Mouse (Mus musculus) cerebellum, adult 2 months (tissue): ENCODE data around the gene Serpina3b. TPM values are rescaled to one million over a fixed set of nuclear protein-coding genes. Genes with fewer than 3 reads are reported as not detected.

ENCODE experiments used
- DNase-seq, 2 experiments: peaks; one replicate each; pipeline ENCODE4 v3.0.0; 2021
- H3K27ac ChIP-seq: fragments of 200-500 bp; 2 replicates; pipeline ENCODE4 v1.5.1; 2012; ENCODE audit warnings: low read length, control low read depth, inconsistent platforms; ENCODE audit not compliant: insufficient read depth
- H3K27me3 ChIP-seq: fragments of 200-500 bp; 2 replicates; pipeline ENCODE4 v1.6.1; 2012; ENCODE audit warnings: inconsistent platforms, mild to moderate bottlenecking, low read length, moderate library complexity; ENCODE audit not compliant: control insufficient read depth, insufficient read depth
- H3K4me1 ChIP-seq: fragments of 200-500 bp; 2 replicates; pipeline ENCODE4 v1.6.1; 2011; ENCODE audit warnings: low read length; ENCODE audit not compliant: control insufficient read depth, insufficient read depth
- H3K4me3 ChIP-seq: fragments of 200-500 bp; replicated peaks from 2 replicates; pipeline ENCODE3; 2011; ENCODE audit warnings: mild to moderate bottlenecking, low read depth, low read length, control low read depth; ENCODE audit not compliant: insufficient read depth
- CTCF ChIP-seq: fragments of 200-500 bp; IDR thresholded peaks from 2 replicates; pipeline ENCODE4 v1.5.1; 2011; ENCODE audit warnings: low read depth, mild to moderate bottlenecking, control low read depth, low read length, moderate library complexity, borderline replicate concordance; ENCODE audit not compliant: insufficient read depth
- POLR2A ChIP-seq: fragments of 200-500 bp; IDR thresholded peaks from 2 replicates; pipeline ENCODE4 v1.6.1; 2011; ENCODE audit warnings: low read length, control low read depth, borderline replicate concordance; ENCODE audit not compliant: insufficient read depth
- WGBS: fragments of 180-500 bp; shearing (Covaris S2); methylation state at CpG from one replicate; pipeline ENCODE4 v1.1.7; 2018; 5-methylcytosine and 5-hydroxymethylcytosine counted together
- polyA plus RNA-seq: library from polyadenylated mRNA; depleted of rRNA; stranded (reverse); fragments of >200 nt; gene quantifications from 2 replicates; pipeline ENCODE4 v1.2.3, GENCODE M21; 2012; rRNA removed

Serpina3b gene
- polyA plus RNA-seq, 1 experiment: not detected

DNA sequence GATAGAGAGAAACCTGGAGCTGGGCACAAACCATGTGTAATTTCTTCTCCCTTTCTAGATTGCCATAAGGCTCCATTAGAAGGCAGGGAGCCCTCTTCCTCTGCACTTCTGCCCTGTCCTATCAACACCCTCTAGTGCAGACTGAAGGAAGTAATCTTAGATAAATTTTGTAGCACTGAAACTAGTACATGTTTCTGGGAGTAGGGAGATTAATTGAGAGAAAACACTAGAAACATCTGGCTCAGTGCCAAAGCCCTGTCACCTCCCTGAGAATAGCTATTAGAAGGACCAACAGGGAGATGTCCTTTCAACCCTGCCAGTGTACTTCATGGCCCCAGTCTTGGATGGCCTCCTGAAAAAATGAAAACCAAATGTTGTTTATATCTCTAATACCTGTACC, 50.8 kb downstream of the Serpina3b start:
- no peak overlapping the region for H3K27ac ChIP-seq
- no peak for TF ChIP-seq POLR2A
- TF ChIP-seq CTCF: no peak
- no peak for DNase-seq
- no peaks in the 10 kb centered on the region for H3K27me3 ChIP-seq
- H3K4me1 ChIP-seq: no peaks in the 10 kb centered on the region
- H3K4me3 ChIP-seq: no peak overlapping the region

DNA sequence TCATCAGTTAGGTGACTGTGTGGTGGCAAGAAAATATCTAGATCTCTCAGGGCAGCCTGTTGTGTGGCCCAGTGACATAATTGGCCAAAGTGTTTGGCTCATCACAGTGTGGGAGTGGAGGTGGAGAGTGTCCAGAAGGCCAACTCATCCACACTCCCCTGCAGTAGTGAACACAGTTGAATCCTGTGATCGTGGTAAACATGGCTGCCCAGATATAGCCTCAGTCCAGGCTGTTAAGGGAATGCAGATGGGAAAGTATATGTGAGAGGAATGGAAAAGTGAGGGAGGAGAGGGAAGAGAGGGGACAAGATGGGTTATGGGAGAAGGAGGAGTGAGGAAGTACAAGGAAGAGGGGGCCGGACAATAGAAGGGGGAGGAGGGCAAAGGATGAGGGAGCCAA, 51.2 kb downstream of the Serpina3b start:
- Histone ChIP-seq H3K4me3 (no peak overlapping the region), H3K27me3 (no peaks in the 10 kb centered on the region), H3K27ac (no peak overlapping the region), H3K4me1 (no peaks in the 10 kb centered on the region)
- no peak for TF ChIP-seq POLR2A
- no peak for TF ChIP-seq CTCF
- DNase-seq: no peak
- 67% methylated on average over 2 of the region's 2 CpGs for WGBS

GRCm38 (mm10) chr12:104185046-104185445, 57.2 kb downstream of the Serpina3b start:
- H3K27ac ChIP-seq: no peak overlapping the region
- 77% methylated on average over 4 of the region's 4 CpGs for WGBS
- no peaks in the 10 kb centered on the region for H3K4me1 ChIP-seq
- DNase-seq: no peak
- TF ChIP-seq CTCF: no peak
- TF ChIP-seq POLR2A: no peak
- H3K27me3 ChIP-seq: no peaks in the 10 kb centered on the region
- no peak overlapping the region for H3K4me3 ChIP-seq

GRCm38 (mm10) chr12:104186041-104186581, 58.3 kb downstream of the Serpina3b start:
- DNase-seq: no peak
- Histone ChIP-seq H3K4me1 (no peaks in the 10 kb centered on the region), H3K27me3 (no peaks in the 10 kb centered on the region), H3K27ac (no peak overlapping the region), H3K4me3 (no peak overlapping the region)
- no peak for TF ChIP-seq POLR2A
- 74% methylated on average over 3 of the region's 3 CpGs for WGBS

Other genes starting within 250 kb of the Serpina3b start
- not detected in 2 replicates for gene Serpina1c, start 223.1 kb upstream of the Serpina3b start, polyA plus RNA-seq
- not detected in 2 replicates for gene Serpina1e, start 169.0 kb upstream of the Serpina3b start, polyA plus RNA-seq
- 0.07 TPM in 1 of 2 replicates, not detected in the other for gene Serpina11, start 138.0 kb upstream of the Serpina3b start, polyA plus RNA-seq
- gene Serpina9, start 114.2 kb upstream of the Serpina3b start, polyA plus RNA-seq: 1.8 TPM in 2 replicates
- gene Serpina12, start 83.6 kb upstream of the Serpina3b start, polyA plus RNA-seq: 0.05 TPM in 1 of 2 replicates, not detected in the other
- not detected in 2 replicates for gene Serpina5, start 26.9 kb upstream of the Serpina3b start, polyA plus RNA-seq
- not detected in 2 replicates for gene Serpina3a, start 15.3 kb upstream of the Serpina3b start, polyA plus RNA-seq
- gene Serpina3c, start 25.9 kb downstream of the Serpina3b start, polyA plus RNA-seq: 0.19 and 0.31 TPM in 2 replicates
- 0.11 TPM in 1 of 2 replicates, not detected in the other for gene Serpina3f, start 86.5 kb downstream of the Serpina3b start, polyA plus RNA-seq
- gene Serpina3g, start 108.2 kb downstream of the Serpina3b start, polyA plus RNA-seq: 2.2 and 2.9 TPM in 2 replicates
- 0.05 TPM in 1 of 2 replicates, not detected in the other for gene Serpina3i, start 135.1 kb downstream of the Serpina3b start, polyA plus RNA-seq
- gene Serpina3j, start 186.6 kb downstream of the Serpina3b start, polyA plus RNA-seq: not detected in 2 replicates
- not detected in 2 replicates for gene Serpina3k, start 210.5 kb downstream of the Serpina3b start, polyA plus RNA-seq
- gene Serpina3m, start 210.5 kb downstream of the Serpina3b start, polyA plus RNA-seq: 0.06 TPM in 1 of 2 replicates, not detected in the other